Mouse (Mus musculus): ENCODE results near the gene 4931417E11Rik.

The 4931417E11Rik gene

DNA sequence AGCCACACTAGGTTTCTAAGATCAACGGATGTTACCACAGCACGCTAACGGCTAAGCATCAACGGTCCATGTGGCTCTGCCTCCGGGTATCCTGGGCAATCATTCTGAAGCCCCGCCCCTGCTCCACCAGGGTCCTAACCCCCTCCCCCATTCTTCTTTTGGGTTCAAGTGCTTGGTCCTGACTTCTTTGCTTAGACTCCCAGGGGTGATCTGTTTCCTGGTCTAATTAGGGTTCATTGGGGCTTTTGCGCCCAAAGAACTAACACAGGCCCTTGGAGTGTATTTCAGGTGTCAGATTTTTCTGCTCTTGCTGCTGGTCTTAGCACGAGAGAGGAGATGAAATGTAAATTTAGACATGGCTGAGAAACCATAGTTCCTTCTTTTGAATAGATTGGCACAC lies at the start of gene 4931417E11Rik:
Gene 4931417E11Rik (minus strand): TSS at position 101 of the 400 bp plus-strand sequence.
- no peak for DNase-seq (ENCODE audit: low read depth, low spot score)

DNA sequence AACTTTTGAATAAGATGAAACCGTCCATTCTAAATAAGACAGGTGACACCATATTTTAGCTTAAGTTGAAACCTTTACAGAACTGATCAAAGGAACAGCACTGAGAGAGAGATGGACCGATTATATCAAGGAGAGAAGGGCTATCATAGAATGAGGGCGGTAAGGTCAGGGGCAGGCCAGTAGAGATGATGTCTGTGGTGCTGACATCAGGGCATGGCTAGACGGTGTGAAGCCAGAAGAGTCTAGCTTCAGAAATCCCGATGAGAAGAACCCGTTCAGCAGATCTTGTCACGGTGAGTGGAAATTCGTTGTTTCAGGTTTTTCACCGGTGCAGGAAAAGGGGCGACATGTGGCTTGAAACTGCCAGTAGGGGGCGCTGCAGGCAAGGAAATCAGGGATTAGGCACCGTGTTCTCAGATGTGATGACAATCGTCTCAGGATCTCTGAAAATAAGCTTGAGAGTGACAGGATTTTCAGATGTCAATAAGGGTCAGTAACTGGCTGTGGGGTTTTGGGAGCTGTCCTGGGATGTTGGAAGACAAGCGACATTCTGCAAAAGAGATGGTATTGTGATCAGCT lies 48.4 kb upstream of the 4931417E11Rik start:
- peak; percentile 79 for DNase-seq (ENCODE audit: low read depth, low spot score)

DNA sequence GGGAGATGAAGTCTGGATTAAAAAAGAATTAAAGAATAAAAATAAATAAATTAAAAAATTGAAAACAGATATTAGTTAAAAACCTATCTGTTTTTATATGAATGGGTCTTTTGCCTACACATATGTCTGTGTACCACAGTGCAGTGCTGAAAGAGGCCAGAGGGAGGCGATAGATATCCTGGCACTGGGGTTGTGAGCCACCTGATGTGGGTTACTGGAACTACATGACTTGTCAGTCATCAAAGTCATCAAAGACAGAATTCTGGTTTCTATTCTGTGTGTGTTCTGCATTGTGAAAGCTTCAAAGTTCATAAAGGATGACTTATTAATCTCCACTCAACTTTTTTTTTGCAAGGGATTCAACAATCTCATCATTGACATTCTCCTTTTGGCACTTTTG lies 43.4 kb upstream of the 4931417E11Rik start:
- DNase-seq (ENCODE audit: low read depth, low spot score) = no peak

DNA sequence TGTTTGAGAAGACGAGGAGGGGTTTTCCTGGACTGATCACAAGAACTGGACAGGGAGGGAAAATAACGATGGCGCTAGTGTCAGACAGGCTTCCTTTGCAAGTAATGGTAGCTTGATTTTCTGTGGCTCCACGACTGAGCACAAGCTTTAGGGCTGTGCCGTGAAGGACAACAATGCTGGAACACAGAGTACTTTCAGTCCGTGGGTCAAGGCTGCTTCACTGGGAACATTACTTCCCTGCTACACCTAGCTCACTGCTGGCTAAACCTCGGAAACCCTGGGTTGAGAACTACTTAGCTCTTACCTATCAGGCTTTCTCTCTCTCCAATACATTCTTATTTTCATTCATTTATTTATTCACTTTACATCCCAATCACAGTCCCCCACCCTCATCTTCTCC lies 30.2 kb upstream of the 4931417E11Rik start:
- no peak for DNase-seq (ENCODE audit: low read depth, low spot score)

DNA sequence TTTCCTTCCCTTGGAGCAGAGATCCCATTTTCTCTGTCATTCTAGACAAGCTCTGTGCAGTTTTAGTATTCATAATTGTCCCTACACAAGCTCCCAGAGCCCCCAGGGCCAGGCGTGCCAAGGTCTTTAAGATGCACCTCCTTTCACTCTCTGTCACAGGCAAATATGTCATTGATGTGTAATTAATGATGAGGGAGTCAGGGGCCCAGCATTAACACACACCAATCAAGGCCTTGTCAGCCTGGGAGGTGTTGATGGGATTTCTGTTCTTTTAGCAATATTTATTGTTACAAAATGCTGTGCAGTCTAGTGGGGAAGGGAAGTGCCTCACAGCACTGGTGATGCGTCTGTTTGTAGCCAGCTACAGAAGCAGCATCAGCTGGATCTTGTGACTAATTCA lies 27.9 kb upstream of the 4931417E11Rik start:
- peak; percentile 2 for DNase-seq (ENCODE audit: low read depth, low spot score)

DNA sequence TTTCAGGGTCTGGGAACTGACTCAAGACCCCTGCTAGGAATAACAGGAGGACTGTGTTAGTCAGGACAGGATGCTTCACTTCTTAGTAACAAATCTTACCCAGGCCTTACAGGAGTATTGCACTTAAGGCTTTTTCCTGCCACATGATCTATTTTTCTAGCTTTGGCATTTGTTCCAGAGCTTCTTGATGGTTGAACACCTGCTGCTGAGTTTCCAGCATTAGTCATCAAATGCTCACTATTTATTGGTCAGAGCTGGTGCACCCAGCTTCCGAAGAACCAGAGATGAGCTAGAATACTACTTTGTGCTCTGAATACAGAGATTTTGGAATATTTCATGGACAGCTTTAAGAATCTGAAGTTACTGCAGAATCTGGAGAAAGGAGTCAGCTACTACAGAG lies 21.1 kb upstream of the 4931417E11Rik start:
- DNase-seq (ENCODE audit: low read depth, low spot score) = no peak

DNA sequence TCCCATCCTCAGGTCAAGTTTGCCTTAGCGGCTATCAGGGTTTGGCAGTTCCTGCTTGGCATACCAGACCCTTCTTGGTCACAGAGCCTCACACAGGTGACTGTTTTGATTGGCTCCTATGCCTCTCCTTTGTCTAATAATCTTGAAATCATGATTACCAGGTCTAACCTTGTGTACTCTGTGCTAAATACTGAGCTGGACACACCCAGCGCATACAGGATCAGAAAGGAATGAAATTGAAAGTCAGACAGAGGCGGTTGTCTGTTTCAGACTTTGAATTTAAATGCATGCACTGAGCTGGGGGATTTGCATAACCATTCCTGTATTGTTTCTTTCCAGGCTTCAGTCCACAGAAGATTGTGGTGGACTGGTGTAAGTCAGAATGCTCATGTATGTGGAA lies 16.1 kb upstream of the 4931417E11Rik start:
- no peak for DNase-seq (ENCODE audit: low read depth, low spot score)

DNA sequence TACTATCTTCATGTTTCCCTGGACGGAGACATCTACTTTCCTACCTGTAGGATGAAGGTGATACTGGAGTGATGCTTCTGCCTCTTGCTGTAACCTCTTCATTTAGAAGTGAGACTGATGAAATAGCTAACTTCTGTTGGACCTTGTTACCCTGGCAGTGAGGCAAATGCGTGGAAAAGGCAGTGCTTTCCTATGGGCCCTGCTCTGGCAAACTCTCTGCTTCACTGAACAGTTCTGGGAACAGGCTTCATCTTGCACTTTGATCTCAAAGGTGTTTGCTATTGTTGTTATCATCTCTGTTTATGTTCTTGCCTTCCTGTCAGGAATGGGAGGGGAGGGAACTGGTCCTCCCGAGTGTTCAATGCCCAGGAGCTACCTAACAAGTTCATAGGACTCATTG lies 3.4 kb downstream of the 4931417E11Rik start:
- no peak for DNase-seq (ENCODE audit: low read depth, low spot score)

DNA sequence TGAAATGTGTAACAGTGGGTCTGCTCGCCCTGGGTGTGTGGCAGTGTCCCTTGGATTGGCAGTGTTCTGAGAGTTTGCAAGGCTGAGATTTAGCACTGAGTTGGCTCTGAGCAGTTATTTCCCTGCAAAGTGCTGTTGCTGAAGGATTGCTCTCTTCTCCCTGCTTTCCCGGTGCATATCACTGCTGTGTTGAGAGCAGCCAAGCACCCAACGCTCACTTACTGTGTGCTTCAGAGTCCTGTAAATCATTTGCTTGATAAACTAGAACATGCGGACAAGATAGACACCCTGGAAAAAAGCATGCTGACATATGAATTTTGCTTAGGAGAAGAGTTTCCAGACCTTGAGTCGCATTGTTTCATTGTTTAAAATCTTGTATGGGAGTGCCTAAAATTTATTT lies 6.9 kb downstream of the 4931417E11Rik start:
- DNase-seq (ENCODE audit: low read depth, low spot score) = no peak

DNA sequence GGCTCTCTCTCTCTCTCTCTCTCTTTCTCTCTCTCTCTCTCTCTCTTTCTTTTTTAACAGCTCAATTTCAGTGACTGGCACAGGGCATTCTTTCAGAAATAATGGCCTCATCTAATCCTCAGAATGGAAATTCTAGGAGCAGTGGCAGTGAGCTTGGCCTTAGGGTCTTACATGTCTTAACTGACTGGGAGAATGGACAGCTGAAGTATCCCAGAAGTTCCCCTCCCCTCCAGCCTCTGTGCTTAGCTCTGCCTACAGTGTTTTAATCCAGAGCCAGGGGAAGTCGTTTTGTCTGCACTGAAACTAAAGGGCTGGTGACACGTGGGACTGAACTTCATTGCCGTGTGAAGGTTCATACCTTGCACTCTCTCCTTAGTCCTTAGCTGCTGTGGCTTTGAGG lies 35.6 kb downstream of the 4931417E11Rik start:
- DNase-seq (ENCODE audit: low read depth, low spot score) = no peak

DNA sequence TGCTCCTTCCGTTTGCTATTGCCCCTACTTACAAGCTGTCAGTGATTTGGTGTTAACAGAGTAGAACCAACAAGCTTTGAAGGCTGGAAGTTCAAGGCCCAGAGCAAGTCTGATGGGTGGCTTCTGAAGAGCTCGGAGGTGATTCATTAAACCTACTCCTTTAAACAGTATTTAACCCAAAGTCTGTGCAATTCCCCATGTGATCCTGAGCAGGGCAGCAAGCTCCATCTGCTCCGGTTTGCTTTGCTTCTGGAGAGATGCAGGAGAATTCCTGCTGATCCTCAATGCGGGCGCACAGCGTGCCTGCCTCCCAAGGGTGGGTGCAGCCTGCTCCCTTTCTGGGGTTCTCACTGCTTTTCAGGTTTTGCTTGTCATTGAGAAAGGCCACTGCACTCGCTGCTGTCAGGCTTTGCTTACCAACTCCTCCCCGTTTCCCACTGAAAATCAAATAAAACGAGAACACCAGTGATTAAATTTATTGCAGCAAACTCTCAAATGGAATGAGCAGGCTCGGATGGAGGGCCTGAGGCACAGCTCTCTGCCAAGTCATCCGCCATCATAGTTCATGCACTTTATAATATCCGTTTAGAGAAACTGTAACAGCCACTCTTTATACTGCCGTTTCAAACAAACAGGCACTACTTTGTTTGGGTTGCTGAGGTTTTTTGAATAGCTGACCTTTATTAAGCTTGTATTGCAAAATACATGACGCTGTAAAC lies 40.7 kb downstream of the 4931417E11Rik start:
- DNase-seq (ENCODE audit: low read depth, low spot score) = no peak

DNA sequence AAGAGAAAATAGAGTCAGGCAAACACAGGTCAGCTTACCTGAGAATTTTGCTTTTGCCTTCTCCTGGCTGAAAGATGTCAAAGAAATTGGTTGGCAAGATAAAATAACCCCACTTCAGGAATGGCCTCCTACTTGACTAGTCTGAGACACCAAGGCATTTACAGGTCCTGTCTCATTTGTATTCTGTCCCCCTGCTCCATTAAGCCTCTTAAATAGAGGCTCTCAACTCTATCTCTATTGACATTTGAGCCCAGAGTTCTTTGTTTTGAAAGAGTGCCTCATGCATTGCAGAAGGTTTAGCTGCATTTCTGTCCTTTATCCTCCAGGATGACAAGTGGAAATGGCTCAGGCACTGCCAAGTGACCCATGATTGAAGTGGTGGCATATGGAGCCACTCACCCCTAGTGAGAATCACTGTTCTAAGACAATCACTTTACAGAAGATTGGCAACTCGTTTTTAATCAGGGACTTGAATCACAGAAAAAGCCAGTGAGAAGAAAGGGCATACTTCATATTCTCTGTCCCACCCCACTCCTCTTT lies 42.1 kb downstream of the 4931417E11Rik start:
- DNase-seq (ENCODE audit: low read depth, low spot score) = peak; percentile 25

Measured in mesoderm, embryonic 11.5 days (tissue).